Mouse (Mus musculus): Measurements from ENCODE around the gene Ipo4.

Gene Ipo4

GRCm38 (mm10) chr14:55635523-55636007 is at the start of gene Ipo4:
TSS of gene Ipo4 (minus strand) at chr14:55635957.
- DNase-seq (ENCODE audit: inconsistent age in 2 of 2, low spot score in 1 of 2), result peak; percentile 91 to 96

- DNase-seq (ENCODE audit: inconsistent age in 2 of 2, low spot score in 1 of 2), result no peak
Observed at GRCm38 (mm10) chr14:55682118-55682493, 46.3 kb upstream of the Ipo4 start.

- DNase-seq (ENCODE audit: inconsistent age in 2 of 2, low spot score in 1 of 2), result peak; percentile 95 to 98
Observed at GRCm38 (mm10) chr14:55681160-55682117, 45.7 kb upstream of the Ipo4 start, which contains the start of gene Tinf2. TSS of gene Tinf2 (minus strand) at chr14:55681820.

DNA sequence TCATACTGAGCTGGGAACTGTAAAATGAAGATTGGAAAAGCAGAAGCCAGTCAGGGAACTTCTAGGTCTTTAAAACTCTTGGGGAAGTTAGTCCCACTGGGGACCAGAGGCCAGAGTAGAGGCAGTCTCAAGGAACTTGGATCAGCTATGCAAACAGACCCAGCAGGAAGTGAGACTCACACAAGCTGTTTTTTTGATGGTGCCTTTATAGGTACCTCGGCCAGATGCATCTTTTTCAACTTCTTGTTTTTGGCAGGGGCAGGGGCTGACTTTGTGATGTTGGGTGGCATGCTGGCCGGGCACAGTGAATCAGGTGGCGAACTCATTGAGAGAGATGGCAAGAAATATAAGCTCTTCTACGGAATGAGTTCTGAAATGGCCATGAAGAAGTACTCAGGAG is 41.9 kb upstream of the Ipo4 start:
- DNase-seq (ENCODE audit: inconsistent age in 2 of 2, low spot score in 1 of 2), result no peak

GRCm38 (mm10) chr14:55672741-55673060 is 36.9 kb upstream of the Ipo4 start:
- DNase-seq (ENCODE audit: inconsistent age in 2 of 2, low spot score in 1 of 2), result no peak

DNA sequence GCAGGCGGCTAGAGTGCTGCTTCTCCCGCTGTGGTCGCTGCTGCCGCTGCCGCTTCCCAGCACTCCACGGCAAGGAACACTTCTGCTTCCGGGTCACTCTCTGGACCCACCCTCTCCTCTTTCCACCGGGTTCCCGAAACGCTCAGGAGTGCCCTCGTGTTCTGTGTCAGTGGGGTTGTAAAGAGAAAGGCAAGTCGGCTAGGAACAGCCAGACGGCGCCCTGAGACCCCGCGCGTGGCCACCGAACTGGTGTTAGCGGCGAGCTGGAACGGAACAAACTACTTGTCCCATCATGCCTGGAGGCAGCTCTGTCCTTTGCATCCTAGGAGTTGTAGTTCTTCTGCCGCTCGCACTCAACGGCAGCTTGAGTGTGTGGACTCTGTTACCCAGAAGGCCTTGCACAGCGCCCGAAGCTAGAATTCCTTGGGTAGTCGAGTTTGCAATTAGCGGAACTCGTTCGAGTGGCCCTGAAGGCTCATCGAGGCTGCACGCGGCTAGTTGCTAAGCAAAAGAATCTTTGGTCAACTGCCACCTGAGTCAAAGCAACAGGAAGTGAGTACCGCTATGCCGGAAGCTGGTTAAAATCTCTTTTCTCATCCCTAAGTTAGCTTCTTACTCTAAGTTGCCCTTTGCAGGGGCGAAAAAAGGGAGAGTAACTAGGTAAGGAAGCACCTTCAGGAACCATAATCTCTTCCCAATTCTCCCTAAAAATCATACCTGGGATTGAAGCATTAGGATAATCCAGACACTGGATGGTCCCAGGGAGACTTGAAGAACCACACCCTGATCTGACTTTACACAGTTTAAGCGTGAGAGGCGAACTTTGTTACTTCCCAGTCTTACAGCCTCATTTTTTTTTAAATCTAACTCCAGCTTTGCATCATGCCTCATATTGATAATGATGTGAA is 36.3 kb upstream of the Ipo4 start, which contains the start of the genes Gmpr2 and Nedd8:
Gene Gmpr2 (plus strand): TSS at position 109 of the 908 bp plus-strand sequence.
Gene Nedd8 (minus strand): TSS at position 292 of the 908 bp plus-strand sequence.
- peak; percentile 93 to 99 for DNase-seq (ENCODE audit: inconsistent age in 2 of 2, low spot score in 1 of 2)

- no peak for DNase-seq (ENCODE audit: inconsistent age in 2 of 2, low spot score in 1 of 2)
Observed at GRCm38 (mm10) chr14:55671486-55671832, 35.7 kb upstream of the Ipo4 start.

DNA sequence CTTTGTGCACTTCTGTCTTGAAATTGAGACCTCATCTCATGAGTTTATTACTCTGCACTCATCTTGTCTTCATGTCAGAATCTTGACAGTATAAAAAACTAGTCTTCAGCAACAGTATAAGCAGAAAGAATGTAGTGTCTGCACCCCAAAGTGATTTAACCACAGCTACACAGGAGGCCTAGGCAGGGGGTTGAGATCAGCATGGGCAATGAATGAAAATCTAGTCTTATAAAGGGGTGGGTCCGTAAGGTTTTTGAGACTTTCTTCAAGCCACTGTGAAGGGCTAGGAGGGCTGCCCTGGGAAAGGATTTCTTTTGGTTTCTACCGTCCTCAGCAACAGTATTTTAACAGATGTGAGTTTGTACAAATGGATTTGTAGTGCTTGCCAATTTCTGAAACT is 24.9 kb upstream of the Ipo4 start:
- no peak for DNase-seq (ENCODE audit: inconsistent age in 2 of 2, low spot score in 1 of 2)

GRCm38 (mm10) chr14:55659960-55660573 is 24.3 kb upstream of the Ipo4 start, which contains the start of gene Mdp1:
TSS of gene Mdp1 (minus strand) at chr14:55660508.
- peak; percentile 85 to 92 for DNase-seq (ENCODE audit: inconsistent age in 2 of 2, low spot score in 1 of 2)

DNA sequence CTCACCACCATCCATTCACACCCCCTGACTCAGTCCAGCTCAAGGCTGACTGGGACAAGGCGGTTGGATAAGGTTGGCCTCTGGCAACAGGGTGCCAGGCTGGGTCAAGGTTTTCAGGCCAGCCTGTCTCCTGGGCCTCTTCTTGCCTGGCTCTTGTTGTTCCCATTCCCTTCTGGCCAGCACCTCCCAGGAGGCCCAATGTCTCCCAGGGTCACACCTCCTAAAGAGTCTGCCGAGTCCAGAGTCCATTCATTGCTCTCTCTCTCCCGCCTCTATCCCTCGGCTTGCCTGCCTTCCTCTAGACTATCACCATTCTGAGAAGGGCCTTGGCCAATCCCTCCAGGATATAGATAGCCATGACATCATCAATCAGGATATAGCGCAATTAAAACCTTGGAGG is 22.3 kb upstream of the Ipo4 start:
- peak; percentile 83 to 90 for DNase-seq (ENCODE audit: inconsistent age in 2 of 2, low spot score in 1 of 2)

DNA sequence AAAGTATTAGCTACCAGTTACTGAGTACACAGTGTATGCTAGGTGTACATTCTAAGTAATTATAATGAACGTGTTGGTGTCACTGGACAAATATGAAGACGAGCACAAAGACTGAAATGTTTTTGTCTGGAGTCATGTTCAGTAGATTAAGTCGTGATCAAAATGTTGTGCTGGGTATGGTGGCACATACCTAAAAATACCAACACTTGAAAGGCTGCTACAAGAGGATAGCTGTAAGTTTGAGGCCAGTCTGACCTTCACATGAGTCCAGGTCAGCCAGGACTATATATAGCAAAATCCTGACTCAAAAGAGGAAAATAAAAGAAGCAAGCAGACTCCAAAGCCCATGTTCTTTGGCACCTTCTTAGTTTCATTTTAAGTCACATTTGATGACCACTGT is 21.2 kb upstream of the Ipo4 start:
- no peak for DNase-seq (ENCODE audit: inconsistent age in 2 of 2, low spot score in 1 of 2)

DNA sequence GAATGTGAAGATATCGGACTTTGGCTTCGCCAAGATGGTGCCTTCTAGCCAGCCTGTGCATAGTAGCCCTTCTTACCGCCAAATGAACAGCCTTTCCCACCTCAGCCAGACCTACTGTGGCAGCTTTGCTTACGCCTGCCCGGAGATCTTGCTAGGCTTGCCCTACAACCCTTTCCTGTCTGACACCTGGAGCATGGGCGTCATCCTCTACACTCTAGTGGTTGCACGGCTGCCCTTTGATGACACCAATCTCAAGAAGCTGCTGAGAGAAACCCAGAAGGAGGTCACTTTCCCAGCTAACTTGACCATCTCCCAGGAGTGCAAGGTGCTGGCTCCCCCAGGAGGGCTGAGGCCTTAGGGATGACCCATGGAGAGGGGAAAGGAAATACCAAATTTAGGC is 15.8 kb upstream of the Ipo4 start:
- DNase-seq (ENCODE audit: inconsistent age in 2 of 2, low spot score in 1 of 2), result no peak

- DNase-seq (ENCODE audit: inconsistent age in 2 of 2, low spot score in 1 of 2), result no peak
Observed at GRCm38 (mm10) chr14:55649884-55650283, 14.1 kb upstream of the Ipo4 start, which contains the start of gene Tssk4. TSS of gene Tssk4 (plus strand) at chr14:55650184.

DNA sequence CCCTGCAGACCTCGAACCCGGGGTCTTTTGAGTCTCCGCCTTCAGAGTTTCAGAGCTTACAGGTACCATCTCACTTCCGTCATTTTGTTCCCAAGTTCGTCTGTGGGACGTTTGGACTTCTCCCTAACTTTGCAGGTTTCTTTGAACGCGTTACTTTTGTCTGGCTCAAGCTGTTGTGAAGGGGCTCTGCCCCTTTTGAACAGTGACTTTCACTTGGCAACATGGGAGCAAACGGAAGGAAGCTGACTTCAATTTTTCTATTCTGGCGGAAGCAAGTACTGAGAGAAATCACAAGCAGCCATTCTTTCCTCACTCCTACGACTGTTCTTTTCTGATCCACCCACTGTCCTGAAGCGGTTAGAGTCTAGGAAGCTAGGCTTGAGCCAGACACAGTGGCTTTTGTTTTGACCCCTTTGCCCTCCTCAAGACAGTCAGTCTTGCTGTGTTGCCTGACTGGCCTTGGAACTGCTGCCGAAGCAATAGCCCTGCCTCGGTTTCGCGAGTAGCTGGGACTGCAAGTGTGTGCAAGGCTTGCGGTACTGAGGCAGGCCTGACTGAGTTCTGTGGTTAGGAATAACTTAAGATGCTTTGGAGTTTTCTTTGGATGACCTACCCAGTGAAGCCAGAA is 8.6 kb upstream of the Ipo4 start:
- DNase-seq (ENCODE audit: inconsistent age in 2 of 2, low spot score in 1 of 2), result peak in 1 of 2 experiments; percentile 69

DNA sequence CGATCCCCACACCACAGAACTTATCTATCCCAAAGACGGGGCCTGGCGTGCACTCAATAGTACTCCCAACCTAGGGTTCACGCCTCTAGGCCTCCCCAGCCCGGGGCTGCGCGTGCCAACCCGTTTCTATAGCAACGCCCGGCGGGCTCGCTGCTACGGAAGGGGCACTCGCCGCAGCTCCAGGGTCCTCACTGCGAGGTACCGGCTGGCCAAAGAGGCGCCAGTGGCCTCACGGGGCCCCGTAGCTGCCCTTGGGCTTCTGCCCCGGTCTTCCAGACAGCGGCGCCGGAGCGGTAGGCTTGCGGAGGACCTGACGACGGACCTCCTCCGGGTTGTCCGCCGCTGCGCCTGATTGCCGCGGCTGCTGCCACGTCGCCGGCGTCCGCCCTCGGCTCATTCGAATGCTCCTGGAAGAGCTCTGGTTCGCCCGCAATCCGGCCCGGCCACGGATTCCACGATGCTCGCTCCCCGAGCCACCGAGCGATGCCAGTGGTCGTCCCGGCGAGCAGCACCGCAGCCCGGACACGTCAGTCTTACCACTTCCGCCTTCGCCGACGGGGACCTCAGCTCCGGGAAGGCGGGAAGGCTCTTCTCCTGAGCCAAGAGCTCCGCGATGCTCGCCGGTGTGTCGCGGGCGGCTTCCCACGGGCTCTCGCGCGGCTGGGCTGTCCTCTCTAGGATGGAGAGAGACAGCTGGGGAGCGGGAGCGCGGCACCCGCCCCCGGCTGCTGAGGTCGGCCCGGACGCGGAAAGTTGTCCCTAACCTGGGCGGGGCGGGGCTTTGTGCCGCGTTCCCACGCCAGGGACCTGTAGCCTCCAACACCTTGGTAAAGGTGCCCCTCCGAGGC is 7.5 kb upstream of the Ipo4 start, which contains the start of gene Tm9sf1:
Gene Tm9sf1 (minus strand): TSS at position 747 of the 848 bp plus-strand sequence.
- DNase-seq (ENCODE audit: inconsistent age in 2 of 2, low spot score in 1 of 2), result peak; percentile 92 to 98

DNA sequence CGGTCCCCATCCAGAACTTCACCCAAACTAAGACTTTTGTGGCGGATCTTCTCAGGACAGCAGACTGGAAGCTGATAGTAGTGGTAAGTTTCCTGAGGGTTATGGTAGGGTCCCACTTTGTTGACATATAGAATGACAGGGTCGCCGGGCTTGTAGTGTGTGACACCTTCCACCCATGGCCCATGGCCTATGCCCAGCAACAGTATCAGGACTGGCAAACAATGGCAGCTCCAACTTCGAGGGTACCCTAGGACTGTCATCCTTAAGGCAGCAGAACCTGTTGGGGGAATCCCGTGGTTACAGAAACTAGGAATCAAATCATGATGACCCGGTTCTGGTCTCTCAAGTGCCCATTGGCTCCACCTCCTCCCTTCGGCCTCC is 6.9 kb upstream of the Ipo4 start:
- no peak for DNase-seq (ENCODE audit: inconsistent age in 2 of 2, low spot score in 1 of 2)

DNA sequence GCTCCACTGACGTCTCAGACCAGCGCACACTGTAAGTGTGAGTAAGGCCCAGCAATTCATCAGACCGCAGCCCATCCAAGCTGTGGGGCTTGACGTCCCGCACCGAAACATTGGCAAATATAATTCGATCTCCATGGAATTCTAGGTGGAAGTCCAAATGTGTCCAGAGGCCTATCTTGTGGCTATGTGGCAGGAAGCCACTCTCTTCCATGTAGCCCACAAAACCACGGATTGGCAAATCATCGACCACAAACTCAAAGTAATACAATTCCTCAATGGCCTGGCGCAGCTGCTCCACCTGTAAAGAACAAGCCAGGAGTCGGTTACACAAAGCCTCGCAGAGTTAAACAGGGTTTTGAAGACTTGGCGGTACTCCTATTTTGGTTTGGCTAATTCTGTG is 5.5 kb upstream of the Ipo4 start:
- no peak for DNase-seq (ENCODE audit: inconsistent age in 2 of 2, low spot score in 1 of 2)

- DNase-seq (ENCODE audit: inconsistent age in 2 of 2, low spot score in 1 of 2), result no peak
Observed at GRCm38 (mm10) chr14:55640816-55641215, 5.1 kb upstream of the Ipo4 start.

DNA sequence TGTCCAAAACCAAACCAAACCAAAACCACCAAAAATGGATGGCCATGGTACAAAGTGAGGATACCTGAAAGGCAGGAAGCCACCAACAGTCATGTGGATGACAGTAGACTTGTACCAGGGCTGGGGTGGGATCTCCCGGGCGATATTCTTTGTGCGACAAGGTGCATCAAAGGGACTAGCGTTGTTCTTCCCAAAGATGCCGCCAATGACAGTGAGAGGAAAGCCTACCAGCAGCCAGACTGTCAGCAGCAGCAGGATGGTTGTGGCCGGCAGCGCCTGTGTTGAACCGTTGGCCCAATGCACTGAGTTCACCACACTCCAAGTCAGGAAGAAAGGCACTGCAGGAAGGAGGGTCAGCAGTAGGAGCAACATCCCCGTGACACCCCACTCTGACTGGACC is 2.0 kb upstream of the Ipo4 start, which contains the start of gene Gm49378:
Gene Gm49378 (minus strand): TSS at position 101 of the 400 bp plus-strand sequence.
- DNase-seq (ENCODE audit: inconsistent age in 2 of 2, low spot score in 1 of 2), result no peak
